Mouse (Mus musculus) gastrocnemius, adult 18-20 months (tissue): Measurements from ENCODE around the gene Tanc2. TPM values are rescaled to one million over a fixed set of nuclear protein-coding genes. Genes with fewer than 3 reads are reported as not detected.

Source experiments
- DNase-seq: peaks from one replicate; pipeline ENCODE4 v3.0.0; 2021; ENCODE audit warnings: low spot score
- microRNA-seq: library from miRNA; unstranded; fragments of <30 nt; microRNA quantifications from one replicate; pipeline ENCODE4 v1.2.0, GENCODE M21; 2021
- total RNA-seq, 2 experiments: library from RNA; stranded (reverse); gene quantifications; 2 replicates each; pipeline ENCODE4 v1.2.3; 2021

Gene Tanc2
- total RNA-seq, 2 experiments from 2014 or later: 7.0 to 7.8 TPM

GRCm38 (mm10) chr11:105952111-105952510, 362.3 kb downstream of the Tanc2 start:
- DNase-seq: no peak

- DNase-seq: no peak
These were observed 363.2 kb downstream of the Tanc2 start, which contains the start of gene Cyb561 for GRCm38 (mm10) chr11:105952911-105953386. Gene Cyb561 (minus strand): TSS chr11:105953336.

GRCm38 (mm10) chr11:105953402-105953801, 363.6 kb downstream of the Tanc2 start:
- peak; percentile 69 for DNase-seq

GRCm38 (mm10) chr11:105955815-105956430, 366.1 kb downstream of the Tanc2 start:
- peak; percentile 40 for DNase-seq

- DNase-seq: no peak
These were observed 367.7 kb downstream of the Tanc2 start for GRCm38 (mm10) chr11:105957501-105957900.

- DNase-seq: no peak
These were observed 368.8 kb downstream of the Tanc2 start for GRCm38 (mm10) chr11:105958566-105958965.

GRCm38 (mm10) chr11:105959355-105959754, 369.6 kb downstream of the Tanc2 start:
- no peak for DNase-seq

- no peak for DNase-seq
These were observed 374.9 kb downstream of the Tanc2 start for GRCm38 (mm10) chr11:105964691-105965090.

- DNase-seq: no peak
These were observed 376.5 kb downstream of the Tanc2 start for GRCm38 (mm10) chr11:105966288-105966687.

- peak; percentile 38 for DNase-seq
These were observed 378.2 kb downstream of the Tanc2 start, which contains the start of gene Ace for GRCm38 (mm10) chr11:105967741-105968574. Gene Ace (plus strand): TSS chr11:105967945.

- no peak for DNase-seq
These were observed 379.2 kb downstream of the Tanc2 start for GRCm38 (mm10) chr11:105968948-105969347.

- peak; percentile 74 for DNase-seq
These were observed 379.7 kb downstream of the Tanc2 start for GRCm38 (mm10) chr11:105969516-105969915.

- DNase-seq: peak; percentile 29
These were observed 384.8 kb downstream of the Tanc2 start for GRCm38 (mm10) chr11:105974593-105974992.

- DNase-seq: no peak
These were observed 385.3 kb downstream of the Tanc2 start for GRCm38 (mm10) chr11:105975050-105975449.

- DNase-seq: no peak
These were observed 385.9 kb downstream of the Tanc2 start for GRCm38 (mm10) chr11:105975636-105976035.

- DNase-seq: no peak
These were observed 388.4 kb downstream of the Tanc2 start for GRCm38 (mm10) chr11:105978232-105978631.

- no peak for DNase-seq
These were observed 388.8 kb downstream of the Tanc2 start for GRCm38 (mm10) chr11:105978634-105979033.

Small RNA genes lying within 50 kb of the gene (microRNA-seq; reads per million reads assigned to microRNA genes)
- gene Gm23990: not detected

Other genes starting within 250 kb of the Tanc2 start
- gene March10, start 133.3 kb upstream of the Tanc2 start, total RNA-seq: not detected